Mouse (Mus musculus): ENCODE results near the gene Amph. TPM values are rescaled to one million over a fixed set of nuclear protein-coding genes. Genes with fewer than 3 reads are reported as not detected.

Gene Amph
- polyA plus RNA-seq, 1 experiment from 2014 or later: 4.5 TPM

- Histone ChIP-seq H3K36me3 (ENCODE audit: insufficient read depth, low read length) (no peaks in the 10 kb centered on the region), H3K4me1 (ENCODE audit: insufficient read depth, low read depth, low read length) (no peaks in the 10 kb centered on the region), H3K9me3 (ENCODE audit: low read length) (no peaks in the 10 kb centered on the region), H3K27me3 (replicated peaks; ENCODE audit: insufficient read depth, low read length) (no peaks in the 10 kb centered on the region), H3K4me3 (ENCODE audit: low read depth, low read length) (no peak overlapping the region), H3K27ac (ENCODE audit: low read length) (no peak overlapping the region), H3K9ac (replicated peaks; ENCODE audit: low read depth) (no peak overlapping the region), H3K4me2 (replicated peaks; ENCODE audit: low read depth, low read length) (no peak overlapping the region)
- no peak for TF ChIP-seq EP300 (IDR thresholded peaks at IDR 0.05)
- DNase-seq (ENCODE audit: low spot score) (peak; percentile 61), ATAC-seq (peak; percentile 77)
- 70% methylated on average over 4 of the region's 4 CpGs for WGBS
These were observed 66.9 kb downstream of the Amph start for GRCm38 (mm10) chr13:19014825-19015375.

- H3K4me2 ChIP-seq (replicated peaks; ENCODE audit: low read depth, low read length): no peak overlapping the region
- H3K36me3 ChIP-seq (ENCODE audit: insufficient read depth, low read length): no peaks in the 10 kb centered on the region
- H3K27me3 ChIP-seq (replicated peaks; ENCODE audit: insufficient read depth, low read length): no peaks in the 10 kb centered on the region
- no peaks in the 10 kb centered on the region for H3K4me1 ChIP-seq (ENCODE audit: insufficient read depth, low read depth, low read length)
- no peak overlapping the region for H3K4me3 ChIP-seq (ENCODE audit: low read depth, low read length)
- H3K27ac ChIP-seq (ENCODE audit: low read length): no peak overlapping the region
- TF ChIP-seq EP300 (IDR thresholded peaks at IDR 0.05): no peak
- no peak for TF ChIP-seq CTCF (IDR thresholded peaks at IDR 0.05)
- 81% methylated on average over 2 of the region's 2 CpGs for WGBS
- no peak for DNase-seq (ENCODE audit: low spot score)
- no peaks in the 10 kb centered on the region for H3K9me3 ChIP-seq (ENCODE audit: low read length)
- H3K9ac ChIP-seq (replicated peaks; ENCODE audit: low read depth): no peak overlapping the region
- ATAC-seq: no peak
These were observed 73.5 kb downstream of the Amph start for GRCm38 (mm10) chr13:19021529-19021928.

GRCm38 (mm10) chr13:19022310-19022709, 74.3 kb downstream of the Amph start:
- Histone ChIP-seq H3K36me3 (ENCODE audit: insufficient read depth, low read length) (no peaks in the 10 kb centered on the region), H3K27me3 (replicated peaks; ENCODE audit: insufficient read depth, low read length) (no peaks in the 10 kb centered on the region), H3K4me3 (ENCODE audit: low read depth, low read length) (no peak overlapping the region), H3K27ac (ENCODE audit: low read length) (no peak overlapping the region), H3K9ac (replicated peaks; ENCODE audit: low read depth) (no peak overlapping the region), H3K4me1 (ENCODE audit: insufficient read depth, low read depth, low read length) (no peaks in the 10 kb centered on the region), H3K4me2 (replicated peaks; ENCODE audit: low read depth, low read length) (no peak overlapping the region), H3K9me3 (ENCODE audit: low read length) (no peaks in the 10 kb centered on the region)
- DNase-seq (ENCODE audit: low spot score): peak; percentile 41
- 47% methylated on average over 3 of the region's 3 CpGs for WGBS
- peak; percentile 43 for ATAC-seq
- TF ChIP-seq CTCF (IDR thresholded peaks at IDR 0.05): no peak
- TF ChIP-seq EP300 (IDR thresholded peaks at IDR 0.05): no peak

GRCm38 (mm10) chr13:19025091-19025688, 77.2 kb downstream of the Amph start:
- Histone ChIP-seq H3K36me3 (ENCODE audit: insufficient read depth, low read length) (no peaks in the 10 kb centered on the region), H3K9me3 (ENCODE audit: low read length) (no peaks in the 10 kb centered on the region), H3K4me1 (ENCODE audit: insufficient read depth, low read depth, low read length) (no peaks in the 10 kb centered on the region), H3K4me3 (ENCODE audit: low read depth, low read length) (no peak overlapping the region), H3K27ac (ENCODE audit: low read length) (no peak overlapping the region), H3K27me3 (replicated peaks; ENCODE audit: insufficient read depth, low read length) (no peaks in the 10 kb centered on the region), H3K4me2 (replicated peaks; ENCODE audit: low read depth, low read length) (no peak overlapping the region), H3K9ac (replicated peaks; ENCODE audit: low read depth) (no peak overlapping the region)
- peak; percentile 27 for DNase-seq (ENCODE audit: low spot score)
- WGBS: 59% methylated on average over 2 of the region's 2 CpGs
- ATAC-seq: peak; percentile 46; the same call in 1 of the 2 replicates
- TF ChIP-seq CTCF (IDR thresholded peaks at IDR 0.05) (no peak), EP300 (IDR thresholded peaks at IDR 0.05) (0 out of 2 replicates have a peak, but pooled peaks have one; percentile 10)

- ATAC-seq (no peak), DNase-seq (ENCODE audit: low spot score) (no peak)
- no peak overlapping the region for H3K4me3 ChIP-seq (ENCODE audit: low read depth, low read length)
- TF ChIP-seq CTCF (IDR thresholded peaks at IDR 0.05): no peak
- H3K36me3 ChIP-seq (ENCODE audit: insufficient read depth, low read length): no peaks in the 10 kb centered on the region
- H3K4me1 ChIP-seq (ENCODE audit: insufficient read depth, low read depth, low read length): no peaks in the 10 kb centered on the region
- H3K27me3 ChIP-seq (replicated peaks; ENCODE audit: insufficient read depth, low read length): no peaks in the 10 kb centered on the region
- H3K27ac ChIP-seq (ENCODE audit: low read length): no peak overlapping the region
- no peak overlapping the region for H3K9ac ChIP-seq (replicated peaks; ENCODE audit: low read depth)
- 81% methylated on average over 4 of the region's 4 CpGs for WGBS
- no peaks in the 10 kb centered on the region for H3K9me3 ChIP-seq (ENCODE audit: low read length)
- no peak overlapping the region for H3K4me2 ChIP-seq (replicated peaks; ENCODE audit: low read depth, low read length)
These were observed 77.9 kb downstream of the Amph start for GRCm38 (mm10) chr13:19025906-19026305.

- 81% methylated on average over 3 of the region's 3 CpGs for WGBS
These were observed 78.9 kb downstream of the Amph start for GRCm38 (mm10) chr13:19026923-19027322.

More at GRCm38 (mm10) chr13:19026923-19027322, 78.9 kb downstream of the Amph start:
- Histone ChIP-seq H3K4me2 (replicated peaks; ENCODE audit: low read depth, low read length) (no peak overlapping the region), H3K9ac (replicated peaks; ENCODE audit: low read depth) (no peak overlapping the region), H3K27me3 (replicated peaks; ENCODE audit: insufficient read depth, low read length) (no peaks in the 10 kb centered on the region), H3K9me3 (ENCODE audit: low read length) (no peaks in the 10 kb centered on the region), H3K4me3 (ENCODE audit: low read depth, low read length) (no peak overlapping the region), H3K27ac (ENCODE audit: low read length) (no peak overlapping the region), H3K36me3 (ENCODE audit: insufficient read depth, low read length) (no peaks in the 10 kb centered on the region), H3K4me1 (ENCODE audit: insufficient read depth, low read depth, low read length) (no peaks in the 10 kb centered on the region)
- no peak for DNase-seq (ENCODE audit: low spot score)
- TF ChIP-seq CTCF (IDR thresholded peaks at IDR 0.05): no peak
- TF ChIP-seq EP300 (IDR thresholded peaks at IDR 0.05): no peak
- no peak for ATAC-seq

Measured in lung, postnatal 0 days (tissue).